Mouse (Mus musculus): ENCODE results near the gene Ezh1.

Ezh1 gene

DNA sequence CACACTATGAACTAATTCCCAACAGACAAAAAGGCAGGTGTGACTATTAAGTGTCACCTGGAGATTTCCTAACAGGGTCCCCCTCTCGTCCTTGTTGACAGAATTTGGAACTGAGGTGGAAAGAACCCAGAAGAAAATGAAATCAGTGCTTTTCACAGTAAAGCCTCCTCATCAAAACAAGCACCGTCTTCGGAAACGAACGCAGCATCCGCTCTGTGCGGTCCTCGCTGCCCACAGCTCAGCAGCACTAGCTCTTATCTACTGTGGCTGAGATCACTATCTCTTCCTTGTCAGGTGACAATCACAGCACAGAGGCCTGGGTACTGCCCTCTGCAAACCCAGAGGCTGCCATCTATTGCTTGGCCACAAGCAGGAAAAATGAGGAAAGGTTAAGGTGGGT is 30.1 kb downstream of the Ezh1 start:
- DNase-seq, result no peak

DNA sequence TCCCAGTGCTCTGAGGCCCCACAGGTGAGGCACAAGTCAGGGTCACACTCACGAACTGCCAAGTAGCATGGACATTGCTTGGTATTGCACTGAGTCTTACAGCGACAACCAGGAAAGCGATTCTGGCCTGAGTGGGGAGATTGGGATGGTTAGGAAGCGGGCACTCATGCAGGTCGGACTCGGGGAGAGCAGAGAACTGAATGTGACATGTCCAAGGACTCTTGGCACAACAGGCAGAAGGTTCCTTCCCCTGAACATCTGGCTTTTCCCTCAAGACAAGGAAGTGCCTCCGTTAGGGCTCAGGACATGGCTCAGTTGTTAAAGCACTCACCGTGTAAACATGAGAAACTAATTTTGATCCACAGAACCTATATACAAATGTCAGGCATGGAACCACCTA is 30.7 kb downstream of the Ezh1 start:
- DNase-seq, result no peak

GRCm38 (mm10) chr11:101195101-101195500 is 31.2 kb downstream of the Ezh1 start:
- no peak for DNase-seq

DNA sequence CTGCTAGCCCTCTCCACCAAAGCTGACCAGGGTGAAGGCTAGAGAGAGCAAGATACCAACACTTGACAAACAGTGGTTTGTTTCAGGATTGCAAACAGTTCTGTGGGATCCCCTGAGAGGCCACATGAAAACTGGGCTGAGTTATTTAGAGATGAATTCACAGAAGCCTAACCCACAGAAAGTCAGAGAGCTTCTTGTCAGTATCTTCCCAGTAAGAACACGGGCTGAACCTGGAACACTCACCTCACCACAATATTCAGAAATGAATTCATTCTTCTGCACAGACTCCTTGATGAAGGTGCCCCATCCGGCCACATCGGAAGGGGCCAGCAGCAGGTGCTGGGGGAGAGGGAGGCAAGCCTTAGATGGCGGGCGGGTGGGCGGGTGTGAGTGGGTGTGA is 31.6 kb downstream of the Ezh1 start:
- DNase-seq, result no peak

- DNase-seq, result peak; percentile 32 to 41
Measured at GRCm38 (mm10) chr11:101194137-101194536, 32.1 kb downstream of the Ezh1 start.

DNA sequence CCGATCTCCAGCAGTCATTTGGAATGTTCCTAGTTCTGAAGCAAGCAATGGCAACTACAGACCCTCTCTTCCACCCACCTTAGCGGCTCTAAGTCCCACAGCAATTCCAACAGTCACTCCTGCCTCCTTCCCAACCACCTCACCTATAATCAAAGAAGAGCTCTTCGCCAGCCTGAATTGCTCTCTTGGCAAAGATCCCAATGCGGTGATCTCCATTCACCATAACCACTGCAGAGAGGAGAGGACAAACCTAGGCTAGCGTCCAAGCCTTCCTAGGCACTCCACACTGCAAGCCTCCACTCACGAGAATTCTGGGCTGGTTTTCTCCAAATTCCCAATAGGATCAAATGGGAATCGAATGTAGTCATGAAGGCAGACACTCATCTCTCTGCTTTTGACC is 33.2 kb downstream of the Ezh1 start:
- peak in 1 of 2 experiments; percentile 49 for DNase-seq

GRCm38 (mm10) chr11:101192646-101193045 is 33.6 kb downstream of the Ezh1 start:
- peak; percentile 42 to 63 for DNase-seq

GRCm38 (mm10) chr11:101191919-101192470 is 34.3 kb downstream of the Ezh1 start:
- DNase-seq, result peak in 1 of 2 experiments; percentile 42

DNA sequence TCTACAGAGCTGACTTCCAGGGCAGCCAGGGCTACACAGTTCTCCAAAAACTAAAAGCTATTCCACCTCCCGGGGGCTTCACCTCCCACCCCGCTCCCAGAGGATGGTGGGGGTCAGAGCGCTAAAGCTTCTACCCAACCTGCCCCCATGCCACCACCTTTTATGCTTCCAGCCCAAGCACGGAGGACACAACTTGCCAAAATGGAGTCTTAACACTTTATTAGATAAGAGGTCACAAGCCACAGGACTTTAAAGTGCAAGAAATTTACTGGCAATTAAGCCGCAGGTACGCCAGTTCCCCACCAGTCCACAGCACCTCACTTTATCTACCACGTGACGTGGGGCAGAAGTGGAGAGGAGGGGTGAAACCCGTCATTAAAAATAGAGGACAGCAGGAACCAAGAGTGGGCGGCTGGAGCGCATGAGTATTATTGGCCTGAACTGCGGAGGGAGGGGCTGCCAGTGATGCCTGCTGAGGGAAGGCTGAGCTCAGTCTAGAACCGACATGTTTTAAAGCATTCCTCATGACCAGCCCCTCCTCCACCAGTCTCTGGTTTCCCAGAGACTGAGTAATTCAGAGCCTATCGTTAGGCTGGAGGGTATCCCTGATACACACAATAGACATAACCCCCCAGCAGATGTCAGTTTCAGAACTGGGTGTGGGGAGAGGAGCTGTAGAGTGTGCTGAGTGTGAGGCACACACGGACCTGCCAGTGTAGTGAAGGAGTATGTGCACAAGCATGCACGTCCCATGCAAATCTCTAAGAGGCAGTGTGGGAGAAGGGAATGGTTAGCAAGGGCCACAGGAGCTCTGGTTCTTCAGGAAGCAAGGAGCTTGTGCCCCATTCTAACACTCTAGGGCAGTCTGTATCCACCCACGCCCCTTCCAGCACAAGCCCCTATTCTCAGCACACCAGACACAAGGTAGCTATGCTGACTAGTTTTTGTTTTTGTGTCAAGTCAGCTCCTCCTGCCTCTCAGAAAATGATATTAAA is 35.1 kb downstream of the Ezh1 start:
- DNase-seq, result peak; percentile 48 to 50

GRCm38 (mm10) chr11:101190181-101190912 is 35.9 kb downstream of the Ezh1 start:
- DNase-seq, result peak; percentile 37 to 45

DNA sequence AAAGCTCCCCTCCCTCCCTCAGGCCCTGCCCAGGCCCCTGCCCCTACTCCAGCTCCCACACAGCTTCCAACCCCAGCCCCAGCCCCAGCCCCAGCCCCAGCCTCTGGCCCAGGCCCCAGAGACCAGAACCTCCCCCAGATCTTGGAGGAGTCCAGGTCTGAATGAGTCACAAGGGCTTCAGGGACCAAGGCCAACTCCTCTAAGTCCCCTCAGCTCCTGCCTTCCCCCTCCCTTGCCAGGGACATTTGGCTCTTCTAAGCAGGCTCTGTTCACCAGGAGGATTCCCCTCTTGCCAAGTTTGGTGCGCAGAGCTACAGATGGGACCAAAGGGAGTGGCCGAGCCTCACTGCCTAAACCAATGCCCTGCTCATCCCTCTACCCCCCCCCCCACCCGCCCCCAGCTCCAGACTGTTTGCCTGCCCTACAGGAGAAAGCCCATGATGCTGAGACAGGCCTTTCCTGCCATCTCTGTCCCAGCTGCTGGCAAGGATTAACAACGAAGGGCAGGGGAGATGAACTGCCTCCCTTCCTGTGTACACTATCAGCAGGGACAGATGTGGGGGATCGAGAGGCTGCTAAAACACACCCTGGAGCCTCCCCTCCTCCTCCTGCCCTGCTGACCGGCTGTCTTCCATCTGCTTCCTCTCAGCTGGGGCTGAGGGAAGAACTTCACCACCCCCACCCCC is 36.6 kb downstream of the Ezh1 start:
- peak; percentile 87 to 97 for DNase-seq

- peak; percentile 87 to 94 for DNase-seq
Measured at GRCm38 (mm10) chr11:101188166-101188805, 38.0 kb downstream of the Ezh1 start.

DNA sequence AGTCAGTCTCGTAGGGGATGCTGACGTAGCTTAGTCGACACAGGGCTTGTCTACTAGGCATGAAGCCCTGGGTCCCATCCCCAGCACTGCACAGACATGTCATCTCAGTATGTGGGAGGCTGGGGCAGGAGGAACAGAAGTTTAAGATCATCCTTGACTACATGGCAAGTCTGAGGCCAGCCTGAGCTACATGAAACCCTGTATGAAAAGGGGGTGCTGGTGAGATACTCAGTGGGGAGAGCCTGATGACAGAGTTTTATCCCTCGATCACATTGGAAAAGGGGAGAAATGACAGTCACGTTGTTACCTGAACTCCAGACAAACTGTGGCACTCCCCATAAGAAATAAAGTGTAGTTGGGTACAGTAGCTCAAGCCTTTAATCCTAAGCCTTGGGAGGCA is 38.7 kb downstream of the Ezh1 start:
- peak in 1 of 2 experiments; percentile 35 for DNase-seq

DNA sequence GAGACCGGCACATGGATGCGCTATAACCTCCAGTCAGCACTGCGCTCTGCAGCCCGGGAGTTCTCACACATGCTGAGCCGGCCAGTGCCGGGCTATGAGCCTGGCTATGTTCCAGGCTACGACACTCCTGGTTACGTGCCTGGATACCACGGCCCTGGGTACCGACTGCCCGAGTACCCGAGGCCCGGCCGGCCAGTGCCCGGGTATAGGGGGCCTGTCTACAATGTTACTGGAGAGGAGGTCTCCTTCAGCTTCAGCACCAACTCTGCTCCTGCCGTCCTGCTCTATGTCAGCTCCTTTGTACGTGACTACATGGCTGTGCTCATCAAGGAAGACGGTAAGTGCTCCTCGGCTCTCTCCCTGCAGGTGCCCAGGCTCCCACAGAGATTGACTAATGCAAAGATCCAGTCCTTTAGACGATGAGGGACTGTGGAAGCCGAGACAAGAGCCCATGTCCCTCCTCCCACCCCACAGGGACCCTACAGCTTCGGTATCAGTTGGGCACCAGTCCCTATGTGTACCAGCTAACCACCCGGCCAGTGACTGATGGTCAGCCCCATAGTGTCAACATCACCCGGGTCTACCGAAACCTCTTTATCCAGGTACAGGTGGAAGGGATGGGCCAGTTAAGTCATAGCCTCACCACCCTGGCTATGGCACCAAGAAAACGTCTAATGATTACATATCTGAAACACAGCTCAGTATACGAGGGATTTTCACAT is 39.6 kb downstream of the Ezh1 start:
- peak; percentile 64 to 71 for DNase-seq

DNA sequence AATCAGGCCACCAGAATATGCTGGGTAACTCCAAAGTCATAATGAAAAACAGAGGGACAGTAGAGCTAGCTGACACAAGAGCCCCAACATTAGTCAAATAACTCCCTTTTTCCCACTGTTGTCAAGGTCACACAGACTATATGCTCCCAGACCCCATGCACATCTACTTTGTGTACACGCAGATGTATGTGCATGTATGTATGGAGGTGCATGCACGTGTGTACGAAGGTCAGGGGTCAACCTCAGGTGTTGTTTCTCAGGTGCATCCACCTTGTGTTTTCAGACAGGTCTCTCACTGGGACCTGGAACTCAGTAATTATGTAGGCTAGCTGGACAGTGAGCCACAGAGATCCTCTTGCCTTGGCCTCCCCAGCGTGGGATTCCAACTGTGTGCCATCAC is 40.8 kb downstream of the Ezh1 start:
- peak in 1 of 2 experiments; percentile 20 for DNase-seq

GRCm38 (mm10) chr11:101184984-101185383 is 41.3 kb downstream of the Ezh1 start:
- DNase-seq, result peak in 1 of 2 experiments; percentile 31

GRCm38 (mm10) chr11:101182771-101183517 is 43.3 kb downstream of the Ezh1 start:
- peak; percentile 49 to 52 for DNase-seq

DNA sequence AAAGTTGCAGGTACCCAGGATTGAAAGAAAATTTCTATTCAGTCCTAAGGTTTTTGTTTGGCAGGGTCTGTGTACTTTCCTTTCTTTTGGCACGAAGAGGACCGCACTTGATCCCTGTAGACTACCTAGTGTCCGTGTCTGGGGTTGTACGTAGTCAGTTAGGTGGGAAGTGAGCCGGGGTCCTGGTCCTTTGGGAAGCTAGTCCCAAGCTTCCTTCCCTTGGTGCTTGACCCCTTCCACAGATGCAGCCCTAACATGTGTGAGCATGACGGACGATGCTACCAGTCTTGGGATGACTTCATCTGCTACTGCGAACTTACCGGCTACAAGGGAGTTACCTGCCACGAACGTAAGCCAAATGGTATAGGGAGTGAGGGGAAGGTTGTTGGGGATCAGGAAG is 44.3 kb downstream of the Ezh1 start:
- no peak for DNase-seq

GRCm38 (mm10) chr11:101180846-101181740 is 45.2 kb downstream of the Ezh1 start:
- DNase-seq, result peak; percentile 76 to 78

GRCm38 (mm10) chr11:101180261-101180660 is 46.0 kb downstream of the Ezh1 start:
- DNase-seq, result peak in 1 of 2 experiments; percentile 33

All from cerebellum, adult 18-20 months (tissue).